Mouse (Mus musculus) neural tube, embryonic 11.5 days (tissue): ENCODE data around the gene Zc3h10. TPM values are rescaled to one million over a fixed set of nuclear protein-coding genes. Genes with fewer than 3 reads are reported as not detected.
"Not testable (repeated sequence)": the region's sequence is repeated elsewhere in the genome, so short reads cannot be mapped to it uniquely, and the experiment has no call there.

Experiments used
- ATAC-seq: fragments of 200-750 bp; cut with Nextera tagmentation; 2 replicates; pipeline ENCODE4 v1.8.0; 2017; ENCODE audit warnings: moderate number of reproducible peaks, mild to moderate bottlenecking, moderate TSS enrichment, moderate library complexity; ENCODE audit not compliant: insufficient read depth, low FRiP score, low TSS enrichment
- DNase-seq: peaks from one replicate; pipeline ENCODE4 v3.0.0-alpha.2; 2015; ENCODE audit warnings: low spot score
- H3K27ac ChIP-seq: fragments of 300-500 bp; sonication (generic); 2 replicates; pipeline ENCODE4 v1.5.1; 2014; ENCODE audit warnings: low read depth, mild to moderate bottlenecking, low read length
- H3K27me3 ChIP-seq: fragments of 300-500 bp; sonication (generic); 2 replicates; pipeline ENCODE4 v1.6.1; 2014; ENCODE audit warnings: mild to moderate bottlenecking, low read length, mixed read lengths; ENCODE audit not compliant: control insufficient read depth, insufficient read depth
- H3K36me3 ChIP-seq: fragments of 300-500 bp; sonication (generic); 2 replicates; pipeline ENCODE4 v1.6.1; 2014; ENCODE audit warnings: mild to moderate bottlenecking, low read length, moderate library complexity, mixed read lengths; ENCODE audit not compliant: control insufficient read depth, insufficient read depth
- H3K4me1 ChIP-seq: fragments of 300-500 bp; sonication (generic); 2 replicates; pipeline ENCODE4 v1.6.1; 2014; ENCODE audit warnings: low read length, mixed read lengths; ENCODE audit not compliant: control insufficient read depth, insufficient read depth
- H3K4me2 ChIP-seq: fragments of 300-500 bp; sonication (generic); 2 replicates; pipeline ENCODE4 v1.6.1; 2014; ENCODE audit warnings: low read depth, mild to moderate bottlenecking, moderate library complexity
- H3K4me3 ChIP-seq: fragments of 300-500 bp; sonication (generic); 2 replicates; pipeline ENCODE4 v1.5.1; 2014; ENCODE audit warnings: low read depth, low read length
- H3K9ac ChIP-seq: fragments of 300-500 bp; sonication (generic); 2 replicates; pipeline ENCODE4 v1.6.1; 2014; ENCODE audit warnings: mild to moderate bottlenecking, low read length
- H3K9me3 ChIP-seq: fragments of 300-500 bp; sonication (generic); 2 replicates; pipeline ENCODE4 v1.6.1; 2016; ENCODE audit warnings: low read length; ENCODE audit not compliant: control insufficient read depth
- WGBS: fragments of 180-500 bp; shearing (Covaris S2); extraction: QIAGEN DNeasy Blood & Tissue Kit; methylation state at CpG from one replicate; pipeline ENCODE4 v1.1.7; 2014; 5-methylcytosine and 5-hydroxymethylcytosine counted together
- polyA plus RNA-seq: library from polyadenylated mRNA; unstranded; fragments of >200 nt; fragmentation: Nextera tagmentation; extraction: Ambion mirVana; gene quantifications from 2 replicates; pipeline ENCODE4 v1.2.1, GENCODE M21; 2014

Gene Zc3h10
- polyA plus RNA-seq, 1 experiment from 2014 or later = 18.3 TPM

DNA sequence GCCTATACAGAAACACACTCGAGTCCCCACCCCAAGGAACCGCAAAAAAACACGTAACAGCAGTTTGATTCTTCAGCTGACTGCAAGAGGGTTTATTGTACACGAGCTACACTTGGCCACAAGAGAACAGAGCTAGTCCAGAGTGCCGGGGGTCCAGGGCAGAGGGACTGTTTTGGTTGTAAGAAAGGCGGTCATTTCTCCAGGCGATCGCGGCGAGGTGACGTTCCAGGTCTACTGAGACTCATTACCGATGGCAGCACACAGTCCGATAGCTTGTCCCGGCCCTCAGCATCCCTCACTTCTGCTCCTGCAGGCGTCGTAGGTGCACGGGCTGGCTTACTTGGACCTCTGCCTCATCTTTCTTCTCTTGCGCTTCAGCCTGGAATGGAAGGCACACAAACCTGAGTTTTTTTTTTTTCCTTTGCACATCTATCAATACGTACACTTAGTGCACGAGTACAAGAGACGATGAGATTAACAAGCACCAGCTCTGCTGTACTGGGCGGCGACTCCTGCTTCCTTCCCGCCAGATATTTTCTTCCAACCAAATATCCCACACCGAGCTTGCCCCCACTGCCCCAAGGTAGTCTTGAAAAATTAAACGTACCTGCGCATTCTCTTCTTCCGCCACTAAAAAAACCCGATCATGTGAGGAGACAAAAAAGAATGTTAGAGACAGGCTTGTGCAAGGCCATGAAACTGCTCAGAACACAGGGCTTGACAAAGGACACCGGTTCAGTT is 647 bp upstream of the Zc3h10 start:
- not testable (repeated sequence) for H3K27me3 ChIP-seq, H3K9me3 ChIP-seq, ATAC-seq, H3K4me1 ChIP-seq
- peak overlapping the region; percentile 90 for H3K27ac ChIP-seq
- H3K4me3 ChIP-seq = peak overlapping the region; percentile 68
- H3K4me2 ChIP-seq = peak overlapping the region; percentile 72
- peak; percentile 18 for DNase-seq
- peak overlapping the region; percentile 90 for H3K9ac ChIP-seq
- H3K36me3 ChIP-seq = peaks cover 18% of the 10 kb centered on the region
- under 1% methylated on average over 27 of the region's 30 CpGs for WGBS

- H3K27ac ChIP-seq = peak overlapping the region; percentile 88; the same call in 1 of the 2 replicates
- peaks cover 20% of the 10 kb centered on the region for H3K36me3 ChIP-seq
- WGBS = 31% methylated on average over 7 of the region's 7 CpGs
- no peaks in the 10 kb centered on the region; the same call in 1 of the 2 replicates for H3K4me1 ChIP-seq
- peak overlapping the region; percentile 72 for H3K4me2 ChIP-seq
- H3K9ac ChIP-seq = peak overlapping the region; percentile 73
- no peak for ATAC-seq
- H3K27me3 ChIP-seq = no peaks in the 10 kb centered on the region
- H3K9me3 ChIP-seq = no peaks in the 10 kb centered on the region
- peak overlapping the region; percentile 68 for H3K4me3 ChIP-seq
- DNase-seq = no peak
These were observed 787 bp downstream of the Zc3h10 start for GRCm38 (mm10) chr10:128546787-128547186.

- Histone ChIP-seq H3K4me1 (no peaks in the 10 kb centered on the region; the same call in 1 of the 2 replicates), H3K4me2 (peak overlapping the region; percentile 72), H3K27ac (no peak overlapping the region), H3K4me3 (peak overlapping the region; percentile 68), H3K9ac (peak overlapping the region; percentile 73), H3K27me3 (no peaks in the 10 kb centered on the region), H3K36me3 (peaks cover 20% of the 10 kb centered on the region), H3K9me3 (no peaks in the 10 kb centered on the region)
- ATAC-seq (no peak), DNase-seq (no peak)
- 13% methylated on average over 4 of the region's 4 CpGs for WGBS
These were observed 1.2 kb downstream of the Zc3h10 start for GRCm38 (mm10) chr10:128546361-128546760.

GRCm38 (mm10) chr10:128545570-128545898 is 2.0 kb downstream of the Zc3h10 start:
- no peak overlapping the region for H3K27ac ChIP-seq
- no peaks in the 10 kb centered on the region for H3K9me3 ChIP-seq
- DNase-seq = no peak
- no peaks in the 10 kb centered on the region; the same call in 1 of the 2 replicates for H3K4me1 ChIP-seq
- no peak overlapping the region for H3K9ac ChIP-seq
- H3K4me2 ChIP-seq = no peak overlapping the region
- WGBS = 86% methylated on average over 3 of the region's 3 CpGs
- no peak for ATAC-seq
- H3K27me3 ChIP-seq = no peaks in the 10 kb centered on the region
- H3K4me3 ChIP-seq = no peak overlapping the region
- peaks cover 20% of the 10 kb centered on the region for H3K36me3 ChIP-seq

GRCm38 (mm10) chr10:128544674-128545569 is 2.7 kb downstream of the Zc3h10 start:
- Histone ChIP-seq H3K4me2 (no peak overlapping the region), H3K27ac (no peak overlapping the region), H3K4me1 (no peaks in the 10 kb centered on the region; the same call in 1 of the 2 replicates), H3K27me3 (no peaks in the 10 kb centered on the region), H3K9me3 (no peaks in the 10 kb centered on the region), H3K9ac (no peak overlapping the region), H3K4me3 (no peak overlapping the region), H3K36me3 (peaks cover 20% of the 10 kb centered on the region)
- WGBS = 96% methylated on average over 37 of the region's 37 CpGs
- no peak for DNase-seq
- no peak for ATAC-seq

DNA sequence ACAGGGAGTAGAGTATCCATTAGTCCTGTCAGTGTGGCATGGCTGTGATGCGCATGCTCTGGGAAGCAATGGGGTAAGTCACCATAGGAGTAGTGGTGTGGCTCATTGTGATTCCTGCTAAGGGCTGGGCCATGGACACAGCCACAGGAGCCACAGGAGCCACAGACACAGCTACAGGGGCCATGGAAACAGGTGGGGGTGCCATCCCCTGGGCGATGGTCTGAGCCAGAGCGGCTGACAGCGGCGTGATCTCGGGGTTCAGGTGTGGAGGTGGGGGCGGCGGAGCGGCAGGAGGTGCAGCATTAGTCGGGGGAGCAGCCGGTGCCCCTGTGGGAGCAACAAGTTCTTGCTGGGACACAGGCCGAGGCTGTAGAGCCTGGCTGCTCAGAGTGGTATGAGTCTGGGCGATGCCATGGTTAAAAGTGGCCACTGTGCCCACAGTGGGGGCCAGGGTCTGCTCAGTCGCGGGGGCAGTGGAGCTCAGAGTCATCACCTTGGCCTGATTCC is 3.4 kb downstream of the Zc3h10 start:
- DNase-seq (no peak), ATAC-seq (no peak)
- no peak overlapping the region for H3K4me2 ChIP-seq
- 98% methylated on average over 15 of the region's 15 CpGs for WGBS
- no peaks in the 10 kb centered on the region; the same call in 1 of the 2 replicates for H3K4me1 ChIP-seq
- H3K27me3 ChIP-seq = no peaks in the 10 kb centered on the region
- H3K36me3 ChIP-seq = peaks cover 20% of the 10 kb centered on the region
- no peak overlapping the region for H3K27ac ChIP-seq
- H3K4me3 ChIP-seq = no peak overlapping the region
- no peaks in the 10 kb centered on the region for H3K9me3 ChIP-seq
- H3K9ac ChIP-seq = no peak overlapping the region

DNA sequence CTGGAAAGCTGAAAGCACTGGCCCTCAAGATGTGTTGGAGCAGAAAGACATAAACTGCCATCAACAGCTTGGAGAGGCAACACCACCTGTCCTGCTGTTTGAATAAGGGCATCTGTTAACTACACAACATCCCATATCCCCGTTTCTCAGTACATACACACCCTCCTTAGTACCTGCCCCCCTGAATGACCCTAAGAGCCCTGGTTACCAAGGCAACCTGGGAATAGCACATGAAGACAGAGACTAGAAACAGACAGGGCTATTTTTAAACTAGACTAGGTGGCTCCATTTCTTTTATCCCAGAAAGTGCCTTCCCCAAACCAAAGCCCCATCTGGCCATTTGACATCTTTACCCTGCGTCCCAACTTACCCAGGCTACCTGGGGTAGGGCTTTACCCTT is 4.5 kb downstream of the Zc3h10 start:
- peaks cover 20% of the 10 kb centered on the region for H3K36me3 ChIP-seq
- no peak for DNase-seq
- no peak overlapping the region for H3K27ac ChIP-seq
- 76% methylated on average over 2 of the region's 2 CpGs for WGBS
- ATAC-seq = no peak
- H3K9ac ChIP-seq = no peak overlapping the region
- no peak overlapping the region for H3K4me3 ChIP-seq
- H3K4me2 ChIP-seq = no peak overlapping the region
- H3K4me1 ChIP-seq = no peaks in the 10 kb centered on the region; the same call in 1 of the 2 replicates
- no peaks in the 10 kb centered on the region for H3K27me3 ChIP-seq
- no peaks in the 10 kb centered on the region for H3K9me3 ChIP-seq

GRCm38 (mm10) chr10:128538340-128538870 is 9.2 kb downstream of the Zc3h10 start:
- Histone ChIP-seq H3K4me3 (no peak overlapping the region), H3K4me1 (no peaks in the 10 kb centered on the region), H3K27ac (no peak overlapping the region), H3K9ac (no peak overlapping the region), H3K4me2 (no peak overlapping the region), H3K27me3 (no peaks in the 10 kb centered on the region), H3K9me3 (no peaks in the 10 kb centered on the region), H3K36me3 (peaks cover 2% of the 10 kb centered on the region)
- DNase-seq (no peak), ATAC-seq (no peak)
- WGBS = 83% methylated on average over 1 of the region's 1 CpGs
